Mouse (Mus musculus): ENCODE results near the gene Taok2.

- TF ChIP-seq CTCF (IDR thresholded peaks at IDR 0.05; ENCODE audit: low read depth) (no peak), EP300 (IDR thresholded peaks at IDR 0.05; ENCODE audit: low read depth) (no peak)
Measured at GRCm38 (mm10) chr7:126853454-126853853, 31.0 kb downstream of the Taok2 start.

All from liver, postnatal 0 days (tissue).